Mouse (Mus musculus) limb, embryonic 10.5 days (tissue): ENCODE measurements around the gene Aurka. TPM values are rescaled to one million over a fixed set of nuclear protein-coding genes. Genes with fewer than 3 reads are reported as not detected.

Experiments used
- DNase-seq: peaks from one replicate; pipeline ENCODE4 v3.0.0-alpha.2; 2017; ENCODE audit warnings: low spot score
- H3K27ac ChIP-seq: fragments of 300-500 bp; sonication (generic); 2 replicates; pipeline ENCODE4 v1.5.1; 2016; ENCODE audit warnings: mild to moderate bottlenecking
- H3K27me3 ChIP-seq: fragments of 300-500 bp; sonication (generic); 2 replicates; pipeline ENCODE4 v1.6.1; 2016; ENCODE audit warnings: low read depth, mild to moderate bottlenecking; ENCODE audit not compliant: poor library complexity, severe bottlenecking
- H3K36me3 ChIP-seq: fragments of 300-500 bp; sonication (generic); 2 replicates; pipeline ENCODE4 v1.6.1; 2016; ENCODE audit warnings: mild to moderate bottlenecking, moderate library complexity
- H3K4me1 ChIP-seq: fragments of 300-500 bp; sonication (generic); 2 replicates; pipeline ENCODE4 v1.6.1; 2016
- H3K4me3 ChIP-seq: fragments of 300-500 bp; sonication (generic); 2 replicates; pipeline ENCODE4 v1.5.1; 2016; ENCODE audit warnings: mild to moderate bottlenecking, moderate library complexity
- H3K9me3 ChIP-seq: fragments of 300-500 bp; sonication (generic); replicated peaks from 2 replicates; pipeline ENCODE4 v1.6.1; 2016; ENCODE audit warnings: mild to moderate bottlenecking
- WGBS: fragments of 180-500 bp; shearing (Covaris S2); methylation state at CpG from one replicate; pipeline ENCODE4 v1.1.7; 2016; 5-methylcytosine and 5-hydroxymethylcytosine counted together
- polyA plus RNA-seq: library from polyadenylated mRNA; unstranded; fragments of >200 nt; fragmentation: Nextera tagmentation; extraction: Ambion mirVana; gene quantifications from 2 replicates; pipeline ENCODE4 v1.2.1, GENCODE M21; 2016

The Aurka gene
- polyA plus RNA-seq, 1 experiment from 2014 or later: 223 TPM

DNA sequence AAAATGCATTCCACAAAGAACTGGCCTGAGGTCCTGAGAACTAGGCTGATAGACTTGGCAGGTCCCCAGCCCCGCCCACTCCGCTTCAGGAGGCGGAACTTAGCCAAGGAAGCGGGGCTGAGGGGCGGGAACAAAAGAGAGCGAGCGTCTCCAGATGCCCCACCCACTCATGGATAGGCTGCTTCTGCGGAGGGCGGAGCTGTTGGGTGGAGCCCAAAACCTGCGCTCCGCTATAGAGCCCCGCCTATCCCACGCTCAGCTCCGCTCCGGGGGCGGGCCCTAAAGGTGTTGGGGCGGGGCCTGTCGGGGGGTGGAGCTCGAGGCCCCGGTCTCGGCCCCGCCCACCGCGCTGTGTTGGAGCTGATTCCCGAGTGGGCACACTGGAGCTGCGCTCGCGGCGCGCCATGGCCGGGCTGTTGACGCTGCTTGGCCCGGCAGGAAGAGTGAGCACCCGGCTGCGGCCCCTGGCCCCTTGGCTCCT, 25.0 kb downstream of the Aurka start, which contains the start of gene Fam210b:
Gene Fam210b (plus strand): TSS at position 308 of the 481 bp plus-strand sequence.
- Histone ChIP-seq H3K4me1 (peaks cover 28% of the 10 kb centered on the region), H3K27me3 (peaks cover 21% of the 10 kb centered on the region), H3K4me3 (peak within 1 kb of the TSS; percentile 80), H3K9me3 (no peaks in the 10 kb centered on the region), H3K36me3 (no peaks in the 10 kb centered on the region), H3K27ac (peak within 1 kb of the TSS; percentile 79)
- DNase-seq: peak; percentile 95
- WGBS: under 1% methylated on average over 35 of the region's 35 CpGs

DNA sequence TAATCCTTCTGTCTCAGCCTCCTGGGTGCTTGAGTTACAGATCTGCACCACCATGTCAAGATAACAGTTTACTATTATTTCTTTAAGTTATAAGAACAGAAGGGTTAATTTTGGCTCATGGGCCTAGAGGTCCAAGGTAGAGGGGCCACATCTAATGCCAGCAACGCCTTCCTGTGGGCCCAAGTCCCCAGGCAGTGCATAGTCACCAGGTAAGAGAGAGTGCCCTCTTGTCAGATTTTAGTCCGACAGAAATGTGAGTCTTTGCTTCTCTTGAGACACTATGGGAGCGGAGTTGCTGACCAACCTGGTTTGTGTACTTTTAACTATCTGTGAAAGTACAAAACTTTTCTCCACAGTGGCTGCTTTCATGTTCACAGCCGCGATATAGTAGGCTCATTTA, 25.7 kb downstream of the Aurka start:
- no peak for DNase-seq
- no peaks in the 10 kb centered on the region for H3K36me3 ChIP-seq
- peak overlapping the region; percentile 80 for H3K4me3 ChIP-seq
- peaks cover 28% of the 10 kb centered on the region for H3K4me1 ChIP-seq
- no peaks in the 10 kb centered on the region for H3K9me3 ChIP-seq
- peaks cover 21% of the 10 kb centered on the region for H3K27me3 ChIP-seq
- H3K27ac ChIP-seq: peak overlapping the region; percentile 61; the same call in 1 of the 2 replicates
- WGBS: 38% methylated on average over 5 of the region's 5 CpGs

DNA sequence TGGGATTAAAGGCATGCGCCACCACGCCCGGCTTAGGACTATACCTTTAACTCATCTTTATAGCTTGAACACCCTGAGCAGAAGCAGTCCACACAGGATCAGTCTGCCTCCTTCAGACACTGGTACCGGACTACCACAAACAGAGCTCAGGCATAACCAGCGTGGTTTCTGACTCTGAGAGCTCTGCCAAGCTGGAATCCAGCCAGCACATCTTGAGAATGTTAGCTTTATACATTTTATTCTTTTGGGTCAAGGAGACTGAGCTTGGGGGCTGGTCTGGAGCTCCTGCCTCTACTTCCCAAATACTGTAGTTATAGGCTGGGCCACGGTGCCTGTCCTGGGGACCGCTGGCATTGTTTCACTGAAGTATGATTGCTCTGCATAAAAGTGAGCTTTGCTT, 26.6 kb downstream of the Aurka start:
- H3K4me3 ChIP-seq: no peak overlapping the region
- no peaks in the 10 kb centered on the region for H3K36me3 ChIP-seq
- no peak for DNase-seq
- no peak overlapping the region for H3K27ac ChIP-seq
- H3K9me3 ChIP-seq: no peaks in the 10 kb centered on the region
- peaks cover 21% of the 10 kb centered on the region for H3K27me3 ChIP-seq
- WGBS: 93% methylated on average over 7 of the region's 7 CpGs
- H3K4me1 ChIP-seq: peaks cover 28% of the 10 kb centered on the region

DNA sequence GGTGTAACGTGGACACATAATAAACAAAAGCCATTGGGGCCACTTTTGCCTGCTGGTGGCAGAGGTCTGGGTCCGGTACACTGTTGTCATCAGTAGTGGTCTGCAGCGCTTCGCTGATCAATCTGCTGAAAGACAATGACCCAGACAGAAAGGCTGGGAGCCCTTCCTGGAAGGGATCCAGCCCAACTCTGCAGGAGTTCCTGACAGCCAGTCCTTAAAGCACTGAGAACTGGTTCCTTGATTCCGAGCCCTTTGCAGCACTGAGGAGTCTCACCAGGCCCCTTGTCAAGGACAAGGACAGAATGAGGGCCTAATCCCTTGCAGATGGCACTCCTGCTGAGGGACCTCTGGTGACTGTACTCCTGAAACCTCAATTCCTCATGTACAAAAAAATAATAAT, 28.7 kb downstream of the Aurka start:
- peaks cover 3% of the 10 kb centered on the region for H3K27me3 ChIP-seq
- DNase-seq: no peak
- no peak overlapping the region for H3K27ac ChIP-seq
- H3K9me3 ChIP-seq: no peaks in the 10 kb centered on the region
- 65% methylated on average over 5 of the region's 5 CpGs for WGBS
- no peaks in the 10 kb centered on the region for H3K36me3 ChIP-seq
- no peak overlapping the region for H3K4me3 ChIP-seq
- peaks cover 28% of the 10 kb centered on the region for H3K4me1 ChIP-seq

DNA sequence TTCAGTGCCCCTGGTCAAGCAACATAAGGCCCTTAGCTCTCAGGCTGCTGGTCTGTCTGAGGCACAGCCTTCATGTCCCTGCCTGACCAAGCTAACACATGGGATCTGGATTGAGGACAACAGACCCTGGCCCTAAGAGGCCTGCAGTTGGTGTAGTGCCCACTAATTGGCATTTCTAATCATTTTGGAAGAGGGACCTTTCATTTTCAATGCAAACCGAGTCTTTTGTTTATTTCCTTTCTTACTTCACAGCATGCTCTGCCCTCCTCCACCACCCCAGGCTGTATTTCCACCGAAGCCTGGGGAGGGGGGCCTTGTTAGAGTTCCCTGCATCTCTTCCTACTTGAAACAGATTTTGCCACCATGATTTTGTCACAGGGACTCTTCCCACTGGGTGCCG, 29.4 kb downstream of the Aurka start:
- H3K36me3 ChIP-seq: no peaks in the 10 kb centered on the region
- H3K27ac ChIP-seq: no peak overlapping the region

DNA sequence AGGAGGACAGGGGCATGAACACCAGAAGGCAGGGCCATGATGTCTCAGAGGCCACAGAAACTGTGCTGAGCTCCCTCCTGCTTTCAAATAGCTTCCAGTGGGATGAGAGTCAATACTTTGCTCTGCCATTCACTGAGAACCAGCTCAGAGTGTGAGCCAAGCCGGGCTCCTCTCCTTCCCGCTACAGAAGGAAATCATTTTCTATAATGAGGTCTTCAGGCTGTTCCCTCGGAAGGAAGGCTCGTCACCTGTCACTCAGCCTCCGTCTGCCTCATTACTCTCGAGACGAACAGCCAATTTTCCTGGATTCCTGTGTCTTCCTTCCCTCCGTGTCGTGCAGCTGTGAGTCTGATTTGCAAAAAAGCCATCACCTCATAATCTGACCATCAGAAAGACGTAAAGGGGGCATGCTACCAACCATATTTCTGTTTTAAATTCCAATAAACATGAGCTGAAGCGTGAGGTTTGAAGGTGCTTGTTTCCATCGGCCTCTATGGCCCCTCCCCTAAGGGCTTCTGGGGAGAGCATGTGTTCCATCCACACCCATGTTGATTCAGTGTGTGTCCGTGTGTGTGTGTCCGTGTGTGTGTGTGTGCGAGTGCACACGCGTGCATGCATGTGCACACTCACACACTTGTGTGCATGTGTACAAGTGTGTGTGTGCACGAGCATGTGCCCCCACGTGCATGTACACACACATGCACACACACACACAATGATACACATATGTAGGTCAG, 32.0 kb downstream of the Aurka start:
- DNase-seq: no peak
- peaks cover 7% of the 10 kb centered on the region for H3K4me1 ChIP-seq
- no peak overlapping the region for H3K4me3 ChIP-seq
- H3K36me3 ChIP-seq: no peaks in the 10 kb centered on the region
- 70% methylated on average over 19 of the region's 19 CpGs for WGBS
- H3K27ac ChIP-seq: no peak overlapping the region
- no peaks in the 10 kb centered on the region for H3K9me3 ChIP-seq
- no peaks in the 10 kb centered on the region for H3K27me3 ChIP-seq

More for the DNA sequence above, 29.4 kb downstream of the Aurka start:
- DNase-seq: no peak
- WGBS: 69% methylated on average over 3 of the region's 3 CpGs
- Histone ChIP-seq H3K27me3 (no peaks in the 10 kb centered on the region), H3K4me1 (peaks cover 24% of the 10 kb centered on the region), H3K4me3 (no peak overlapping the region), H3K9me3 (no peaks in the 10 kb centered on the region)

DNA sequence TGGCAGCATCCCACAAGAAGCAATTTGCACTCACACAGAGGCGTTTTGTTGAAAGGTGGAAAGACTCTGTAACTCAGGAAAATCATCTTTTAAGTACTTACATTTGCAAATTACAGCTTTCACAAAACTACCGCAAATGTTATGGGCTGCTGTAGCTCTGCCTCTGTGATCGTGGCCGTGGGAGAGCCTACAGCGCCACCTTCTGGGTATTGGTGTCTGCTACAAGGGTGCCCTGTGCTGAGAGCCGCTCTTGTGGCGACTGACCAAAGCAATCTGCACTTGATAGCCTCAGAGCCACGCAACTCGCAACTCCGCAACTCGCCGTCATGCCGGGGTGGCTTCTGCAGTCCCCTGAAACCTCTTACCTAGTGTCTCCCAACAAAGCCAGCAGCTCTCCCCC, 41.2 kb downstream of the Aurka start:
- H3K4me1 ChIP-seq: peaks cover 4% of the 10 kb centered on the region; the same call in 1 of the 2 replicates
- H3K36me3 ChIP-seq: no peaks in the 10 kb centered on the region
- DNase-seq: peak; percentile 75
- H3K9me3 ChIP-seq: no peaks in the 10 kb centered on the region
- peaks cover 25% of the 10 kb centered on the region for H3K27me3 ChIP-seq
- H3K4me3 ChIP-seq: no peak overlapping the region
- no peak overlapping the region for H3K27ac ChIP-seq
- 10% methylated on average over 13 of the region's 13 CpGs for whole genome bisulfite sequencing

DNA sequence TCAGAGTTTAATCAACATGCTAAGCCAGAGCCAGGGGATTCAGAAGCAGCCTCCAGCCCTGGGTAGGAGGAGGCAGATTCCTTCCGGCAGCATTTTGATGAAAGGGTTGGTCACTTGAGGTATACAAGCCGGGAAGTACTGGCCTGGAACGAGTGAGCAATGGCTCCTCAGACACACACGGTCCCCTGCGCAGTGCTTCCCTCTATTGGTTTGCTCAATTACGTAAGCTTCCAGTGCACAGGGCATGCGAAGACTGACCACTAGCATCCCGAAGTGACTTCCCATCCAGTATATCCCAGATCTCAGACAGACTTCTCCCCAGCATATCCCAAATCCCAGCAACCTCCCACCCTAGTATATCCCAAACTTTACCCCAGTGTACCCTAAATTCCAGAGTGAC, 42.1 kb downstream of the Aurka start:
- H3K4me1 ChIP-seq: peaks cover 4% of the 10 kb centered on the region; the same call in 1 of the 2 replicates
- no peak for DNase-seq
- peaks cover 25% of the 10 kb centered on the region for H3K27me3 ChIP-seq
- 60% methylated on average over 8 of the region's 8 CpGs for WGBS
- no peak overlapping the region for H3K4me3 ChIP-seq
- no peaks in the 10 kb centered on the region for H3K36me3 ChIP-seq
- no peak overlapping the region for H3K27ac ChIP-seq
- H3K9me3 ChIP-seq: no peaks in the 10 kb centered on the region

DNA sequence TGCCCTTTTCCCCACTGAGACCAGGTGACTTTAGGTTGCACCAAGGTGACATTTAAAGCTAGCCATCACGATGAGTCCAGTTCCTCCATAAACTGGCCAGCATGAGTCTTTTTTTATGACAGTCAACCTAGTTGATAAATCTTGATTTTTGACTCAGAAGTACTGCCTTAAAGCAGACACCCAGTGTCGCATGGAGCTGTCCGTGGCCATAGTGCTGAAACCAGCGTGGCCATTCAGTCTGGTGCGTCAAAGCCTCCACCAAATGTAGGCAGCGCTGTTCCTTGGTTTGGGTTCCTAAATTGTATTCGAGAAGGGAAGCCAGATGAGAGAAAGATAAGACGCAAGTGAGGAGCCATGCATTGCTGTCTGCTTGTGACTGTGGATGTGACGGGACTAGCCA, 49.5 kb downstream of the Aurka start:
- Histone ChIP-seq H3K4me1 (no peaks in the 10 kb centered on the region), H3K36me3 (no peaks in the 10 kb centered on the region), H3K4me3 (no peak overlapping the region), H3K27me3 (no peaks in the 10 kb centered on the region), H3K9me3 (no peaks in the 10 kb centered on the region), H3K27ac (no peak overlapping the region)
- WGBS: 19% methylated on average over 9 of the region's 9 CpGs
- peak; percentile 90 for DNase-seq

DNA sequence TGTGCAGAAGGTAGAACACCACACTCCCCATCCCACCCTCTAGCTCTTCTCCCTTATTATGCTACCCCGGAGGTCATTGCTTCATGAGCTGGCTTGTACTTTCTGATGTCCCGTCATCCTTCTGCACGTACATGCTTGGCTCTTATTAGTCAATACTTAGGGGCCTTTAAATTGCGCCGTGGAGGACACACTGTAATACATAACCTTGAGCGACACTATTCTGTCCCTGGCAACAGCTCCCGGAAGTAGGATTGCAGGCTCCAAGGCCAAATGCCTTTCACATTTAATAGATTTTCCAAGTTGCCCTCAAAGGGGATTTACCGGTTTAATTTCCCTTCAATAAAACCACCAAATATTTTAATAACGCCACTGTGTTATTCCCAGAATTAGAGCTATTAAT, 58.6 kb downstream of the Aurka start:
- Histone ChIP-seq H3K36me3 (no peaks in the 10 kb centered on the region), H3K4me1 (no peaks in the 10 kb centered on the region), H3K27ac (no peak overlapping the region), H3K9me3 (no peaks in the 10 kb centered on the region), H3K4me3 (no peak overlapping the region), H3K27me3 (no peaks in the 10 kb centered on the region)
- WGBS: 91% methylated on average over 9 of the region's 9 CpGs
- DNase-seq: no peak

DNA sequence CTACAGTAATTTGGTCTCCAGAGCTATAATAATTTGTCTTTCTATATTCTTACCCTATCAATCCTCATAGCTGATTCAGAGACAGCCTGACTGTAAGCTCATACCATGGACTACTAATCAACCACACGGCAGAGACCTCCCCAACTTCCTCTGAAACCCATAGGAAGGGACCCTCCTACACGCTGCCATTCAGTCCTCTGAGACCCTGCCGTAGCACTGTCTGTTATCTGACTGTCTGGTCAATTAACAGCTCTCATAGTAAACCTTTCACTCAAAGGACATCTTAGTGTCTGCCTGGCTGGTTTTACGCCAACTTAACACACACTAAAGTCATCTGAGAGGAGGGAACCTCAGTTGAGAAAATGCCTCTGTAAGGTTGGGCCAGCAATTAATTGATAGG, 63.8 kb downstream of the Aurka start:
- Histone ChIP-seq H3K36me3 (no peaks in the 10 kb centered on the region), H3K9me3 (no peaks in the 10 kb centered on the region), H3K4me3 (no peak overlapping the region), H3K27ac (no peak overlapping the region), H3K27me3 (no peaks in the 10 kb centered on the region), H3K4me1 (no peaks in the 10 kb centered on the region)
- DNase-seq: no peak
- WGBS: 64% methylated on average over 4 of the region's 4 CpGs
